Mouse (Mus musculus) MEL (cell line): ENCODE results near the gene Cacng4. TPM values are rescaled to one million over a fixed set of nuclear protein-coding genes. Genes with fewer than 3 reads are reported as not detected.

Experiments used
- DNase-seq: peaks from one replicate; pipeline ENCODE4 v3.0.0; 2011; ENCODE audit warnings: low read depth, low spot score
- H3K27ac ChIP-seq: 2 replicates; pipeline ENCODE4 v1.5.1; 2012; ENCODE audit warnings: low read depth, mild to moderate bottlenecking, control low read depth, low read length, moderate library complexity; ENCODE audit not compliant: control insufficient read depth
- H3K27me3 ChIP-seq, 2 experiments: fragments of 150-350 bp in 1 of 2; sonication (generic) in 1 of 2; 2 replicates each; pipeline ENCODE4 v1.6.1; 2012; ENCODE audit warnings: low read length in 2 of 2, mild to moderate bottlenecking in 2 of 2, improper control_type of control experiment in 1 of 2, moderate library complexity in 1 of 2; ENCODE audit not compliant: insufficient read depth in 2 of 2, control insufficient read depth in 1 of 2
- H3K36me3 ChIP-seq, 2 experiments: 2 replicates each; pipeline ENCODE4 v1.6.1; 2012 to 2014; ENCODE audit warnings: low read length in 2 of 2, improper control_type of control experiment in 1 of 2, inconsistent platforms in 1 of 2, mild to moderate bottlenecking in 1 of 2; ENCODE audit not compliant: insufficient read depth in 2 of 2, control insufficient read depth in 1 of 2
- H3K4me1 ChIP-seq, 2 experiments: fragments of 150-350 bp in 1 of 2; sonication (generic) in 1 of 2; 2 replicates each; pipeline ENCODE4 v1.6.1; 2012; ENCODE audit warnings: low read length in 2 of 2, improper control_type of control experiment in 1 of 2, mild to moderate bottlenecking in 1 of 2; ENCODE audit not compliant: insufficient read depth in 2 of 2, control insufficient read depth in 1 of 2
- H3K4me3 ChIP-seq, 2 experiments: fragments of 150-350 bp in 1 of 2; sonication (generic) in 1 of 2; 2 replicates each; pipeline ENCODE4 v1.5.1; 2012; ENCODE audit warnings: low read depth in 2 of 2, low read length in 2 of 2, mild to moderate bottlenecking in 2 of 2, moderate library complexity in 2 of 2, control low read depth in 1 of 2, improper control_type of control experiment in 1 of 2; ENCODE audit not compliant: control insufficient read depth in 1 of 2, insufficient read depth in 1 of 2
- H3K79me2 ChIP-seq: 2 replicates; pipeline ENCODE4 v1.6.1; 2012; ENCODE audit warnings: mild to moderate bottlenecking, low read length, moderate library complexity; ENCODE audit not compliant: control insufficient read depth, poor library complexity, insufficient read depth
- H3K9ac ChIP-seq: 2 replicates; pipeline ENCODE4 v1.6.1; 2012; ENCODE audit warnings: low read depth, mild to moderate bottlenecking, control low read depth, low read length, moderate library complexity; ENCODE audit not compliant: control insufficient read depth, poor library complexity, severe bottlenecking
- H3K9me3 ChIP-seq: fragments of 150-350 bp; sonication (generic); replicated peaks from 2 replicates; pipeline ENCODE4 v1.6.1; 2012; ENCODE audit warnings: mild to moderate bottlenecking, low read length, improper control_type of control experiment, moderate library complexity; ENCODE audit not compliant: insufficient read depth
- CTCF ChIP-seq, 3 experiments: IDR thresholded peaks in 2 of 3; conservative IDR thresholded peaks in 1 of 3; 2 replicates each; pipeline ENCODE4 v1.5.1; 2011 to 2012; ENCODE audit warnings: low read length in 3 of 3, low read depth in 2 of 3, mild to moderate bottlenecking in 2 of 3, improper control_type of control experiment in 1 of 3, inconsistent platforms in 1 of 3, mixed read lengths in 1 of 3, moderate library complexity in 1 of 3; ENCODE audit not compliant: control insufficient read depth in 1 of 3, insufficient read depth in 1 of 3, poor library complexity in 1 of 3, severe bottlenecking in 1 of 3
- E2F4 ChIP-seq: IDR thresholded peaks from 2 replicates; pipeline ENCODE4 v1.6.1; 2011; ENCODE audit warnings: low read depth, low read length, improper control_type of control experiment, borderline replicate concordance
- EP300 ChIP-seq, 2 experiments: IDR thresholded peaks; 2 replicates each; pipeline ENCODE4 v1.6.1; 2011; ENCODE audit warnings: improper control_type of control experiment in 2 of 2, low read length in 2 of 2, low read depth in 1 of 2, mild to moderate bottlenecking in 1 of 2
- HCFC1 ChIP-seq: IDR thresholded peaks from 2 replicates; pipeline ENCODE4 v1.6.1; 2012; ENCODE audit warnings: low read depth, mild to moderate bottlenecking, inconsistent platforms, low read length, improper control_type of control experiment, moderate library complexity
- JUND ChIP-seq: IDR thresholded peaks from 2 replicates; pipeline ENCODE4 v1.6.1; 2011; ENCODE audit warnings: low read depth, mild to moderate bottlenecking, improper control_type of control experiment, low read length
- MAFK ChIP-seq: IDR thresholded peaks from 2 replicates; pipeline ENCODE4 v1.6.1; 2011; ENCODE audit warnings: low read depth, mild to moderate bottlenecking, low read length, improper control_type of control experiment, borderline replicate concordance
- MEF2A ChIP-seq: IDR thresholded peaks from 2 replicates; pipeline ENCODE4 v1.6.1; 2014; ENCODE audit warnings: low read depth, mild to moderate bottlenecking, inconsistent platforms, low read length, improper control_type of control experiment; ENCODE audit not compliant: poor library complexity, insufficient replicate concordance, severe bottlenecking; ENCODE audit errors: extremely low read depth
- MXI1 ChIP-seq: IDR thresholded peaks from 2 replicates; pipeline ENCODE4 v1.6.1; 2011; ENCODE audit warnings: mild to moderate bottlenecking, low read depth, low read length, improper control_type of control experiment
- POLR2A ChIP-seq, 2 experiments: IDR thresholded peaks; 2 replicates each; pipeline ENCODE4 v1.6.1; 2011 to 2012; ENCODE audit warnings: low read length in 2 of 2, mild to moderate bottlenecking in 2 of 2, control low read depth in 1 of 2, improper control_type of control experiment in 1 of 2, low read depth in 1 of 2, moderate library complexity in 1 of 2; ENCODE audit not compliant: control insufficient read depth in 1 of 2, insufficient read depth in 1 of 2, poor library complexity in 1 of 2
- POLR2AphosphoS5 ChIP-seq: IDR thresholded peaks from 2 replicates; pipeline ENCODE4 v1.6.1; 2012; ENCODE audit warnings: low read depth, borderline replicate concordance, mild to moderate bottlenecking, inconsistent platforms, low read length, moderate library complexity, mixed read lengths
- SMC3 ChIP-seq: IDR thresholded peaks from 2 replicates; pipeline ENCODE4 v1.6.1; 2011; ENCODE audit warnings: low read depth, low read length, improper control_type of control experiment
- TAL1 ChIP-seq: IDR thresholded peaks from 2 replicates; pipeline ENCODE4 v1.6.1; 2012; ENCODE audit warnings: mild to moderate bottlenecking, inconsistent platforms, low read length, moderate library complexity, mixed read lengths
- TBP ChIP-seq: IDR thresholded peaks from 2 replicates; pipeline ENCODE4 v1.8.0; 2011; ENCODE audit warnings: low read depth, low read length, improper control_type of control experiment
- UBTF ChIP-seq: IDR thresholded peaks from 2 replicates; pipeline ENCODE4 v1.6.1; 2012; ENCODE audit warnings: low read depth, mild to moderate bottlenecking, inconsistent platforms, low read length, improper control_type of control experiment, moderate library complexity, borderline replicate concordance; ENCODE audit not compliant: insufficient read depth
- ZKSCAN1 ChIP-seq: IDR thresholded peaks from 2 replicates; pipeline ENCODE4 v1.6.1; 2012; ENCODE audit warnings: low read depth, mild to moderate bottlenecking, inconsistent platforms, low read length, improper control_type of control experiment, moderate library complexity
- ZNF384 ChIP-seq: IDR thresholded peaks from 2 replicates; pipeline ENCODE4 v1.6.1; 2012; ENCODE audit warnings: low read depth, mild to moderate bottlenecking, inconsistent platforms, low read length, improper control_type of control experiment
- polyA plus RNA-seq, 2 experiments: library from polyadenylated mRNA; stranded (reverse) in 1 of 2; unstranded in 1 of 2; fragments of >175 nt in 1 of 2; fragments of >200 nt in 1 of 2; gene quantifications; 2 replicates each; pipeline versions ENCODE4 v1.2.1 to v1.2.4; 2012; ENCODE audit warnings: low replicate concordance in 2 of 2, low read depth in 1 of 2; ENCODE audit not compliant: insufficient read length in 2 of 2, insufficient read depth in 1 of 2, missing spikeins in 1 of 2
- total RNA-seq: library from RNA; depleted of rRNA; stranded (reverse); fragments of 300-350 nt; gene quantifications from 2 replicates; pipeline ENCODE4 v1.2.3, GENCODE M21; 2012

Gene Cacng4
- total and polyA plus RNA-seq, 3 experiments: not detected

GRCm38 (mm10) chr11:107705476-107706074, 88.8 kb downstream of the Cacng4 start:
- TF ChIP-seq POLR2AphosphoS5: no peak
- TF ChIP-seq E2F4: no peak
- TF ChIP-seq UBTF: no peak
- TF ChIP-seq POLR2A (IDR thresholded peaks at IDR 0.05; ENCODE audit: control insufficient read depth in 1 of 2, insufficient read depth in 1 of 2, low read depth in 1 of 2, low read length in 2 of 2, poor library complexity in 1 of 2): no peak
- TF ChIP-seq TAL1: no peak
- Histone ChIP-seq H3K79me2 (no peaks in the 10 kb centered on the region), H3K9ac (no peak overlapping the region), H3K27me3 (no peaks in the 10 kb centered on the region; a peak in 1 of 4 replicates), H3K4me1 (no peaks in the 10 kb centered on the region), H3K27ac (no peak overlapping the region), H3K36me3 (no peaks in the 10 kb centered on the region), H3K9me3 (no peaks in the 10 kb centered on the region), H3K4me3 (no peak overlapping the region)
- no peak for DNase-seq

- TF ChIP-seq CTCF (IDR thresholded peaks at IDR 0.05 in 2 of 3, conservative IDR thresholded peaks at IDR 0.05 in 1 of 3; ENCODE audit: control insufficient read depth in 1 of 3, insufficient read depth in 1 of 3, low read depth in 2 of 3, low read length in 3 of 3, poor library complexity in 1 of 3, severe bottlenecking in 1 of 3) (no peak), MXI1 (no peak), ZKSCAN1 (no peak), POLR2AphosphoS5 (no peak), ZNF384 (no peak), EP300 (IDR thresholded peaks at IDR 0.05; ENCODE audit: low read depth in 1 of 2, low read length in 2 of 2) (no peak), SMC3 (no peak), MEF2A (no peak), TBP (no peak), JUND (no peak), MAFK (no peak), HCFC1 (no peak)
- Histone ChIP-seq H3K4me1 (no peaks in the 10 kb centered on the region), H3K27ac (no peak overlapping the region), H3K9ac (no peak overlapping the region), H3K36me3 (no peaks in the 10 kb centered on the region), H3K79me2 (no peaks in the 10 kb centered on the region), H3K9me3 (no peaks in the 10 kb centered on the region), H3K4me3 (no peak overlapping the region), H3K27me3 (no peaks in the 10 kb centered on the region; a peak in 1 of 4 replicates)
- DNase-seq: no peak
Measured at GRCm38 (mm10) chr11:107705060-107705459, 89.3 kb downstream of the Cacng4 start.
